Mouse (Mus musculus): ENCODE data around the gene Pank4.

Gene Pank4

GRCm38 (mm10) chr4:154963901-154964580, at the start of gene Pank4:
Gene Pank4 (plus strand): TSS chr4:154964123.
- peak; percentile 87 to 90 for DNase-seq (ENCODE audit: low spot score in 2 of 2)

GRCm38 (mm10) chr4:154914252-154914651, 49.7 kb upstream of the Pank4 start:
- DNase-seq (ENCODE audit: low spot score in 2 of 2): no peak

GRCm38 (mm10) chr4:154914707-154915106, 49.2 kb upstream of the Pank4 start:
- DNase-seq (ENCODE audit: low spot score in 2 of 2): no peak

- no peak for DNase-seq (ENCODE audit: low spot score in 2 of 2)
Observed at GRCm38 (mm10) chr4:154915286-154915685, 48.6 kb upstream of the Pank4 start.

- no peak for DNase-seq (ENCODE audit: low spot score in 2 of 2)
Observed at GRCm38 (mm10) chr4:154916662-154917061, 47.3 kb upstream of the Pank4 start.

GRCm38 (mm10) chr4:154922291-154922690, 41.6 kb upstream of the Pank4 start:
- no peak for DNase-seq (ENCODE audit: low spot score in 2 of 2)

GRCm38 (mm10) chr4:154922931-154923330, 41.0 kb upstream of the Pank4 start:
- DNase-seq (ENCODE audit: low spot score in 2 of 2): no peak

- DNase-seq (ENCODE audit: low spot score in 2 of 2): no peak
Observed at GRCm38 (mm10) chr4:154925413-154925812, 38.5 kb upstream of the Pank4 start.

GRCm38 (mm10) chr4:154926969-154927898, 36.7 kb upstream of the Pank4 start:
- DNase-seq (ENCODE audit: low spot score in 2 of 2): no peak

GRCm38 (mm10) chr4:154927899-154928337, 36.0 kb upstream of the Pank4 start:
- DNase-seq (ENCODE audit: low spot score in 2 of 2): no peak

GRCm38 (mm10) chr4:154928395-154929087, 35.4 kb upstream of the Pank4 start, which contains the start of gene Tnfrsf14:
Gene Tnfrsf14 (minus strand): TSS chr4:154928563.
- DNase-seq (ENCODE audit: low spot score in 2 of 2): no peak

GRCm38 (mm10) chr4:154929088-154929660, 34.7 kb upstream of the Pank4 start:
- DNase-seq (ENCODE audit: low spot score in 2 of 2): no peak

- no peak for DNase-seq (ENCODE audit: low spot score in 2 of 2)
Observed at GRCm38 (mm10) chr4:154933306-154933907, 30.5 kb upstream of the Pank4 start.

GRCm38 (mm10) chr4:154934800-154935199, 29.1 kb upstream of the Pank4 start:
- DNase-seq (ENCODE audit: low spot score in 2 of 2): no peak

GRCm38 (mm10) chr4:154935788-154936187, 28.1 kb upstream of the Pank4 start:
- DNase-seq (ENCODE audit: low spot score in 2 of 2): no peak

GRCm38 (mm10) chr4:154936542-154937255, 27.2 kb upstream of the Pank4 start:
- DNase-seq (ENCODE audit: low spot score in 2 of 2): no peak

- no peak for DNase-seq (ENCODE audit: low spot score in 2 of 2)
Observed at GRCm38 (mm10) chr4:154937746-154938145, 26.2 kb upstream of the Pank4 start.

- no peak for DNase-seq (ENCODE audit: low spot score in 2 of 2)
Observed at GRCm38 (mm10) chr4:154940156-154940555, 23.8 kb upstream of the Pank4 start.

GRCm38 (mm10) chr4:154941831-154942230, 22.1 kb upstream of the Pank4 start:
- no peak for DNase-seq (ENCODE audit: low spot score in 2 of 2)

- DNase-seq (ENCODE audit: low spot score in 2 of 2): no peak
Observed at GRCm38 (mm10) chr4:154942632-154943322, 21.1 kb upstream of the Pank4 start.
